In the genomic region with DNA sequence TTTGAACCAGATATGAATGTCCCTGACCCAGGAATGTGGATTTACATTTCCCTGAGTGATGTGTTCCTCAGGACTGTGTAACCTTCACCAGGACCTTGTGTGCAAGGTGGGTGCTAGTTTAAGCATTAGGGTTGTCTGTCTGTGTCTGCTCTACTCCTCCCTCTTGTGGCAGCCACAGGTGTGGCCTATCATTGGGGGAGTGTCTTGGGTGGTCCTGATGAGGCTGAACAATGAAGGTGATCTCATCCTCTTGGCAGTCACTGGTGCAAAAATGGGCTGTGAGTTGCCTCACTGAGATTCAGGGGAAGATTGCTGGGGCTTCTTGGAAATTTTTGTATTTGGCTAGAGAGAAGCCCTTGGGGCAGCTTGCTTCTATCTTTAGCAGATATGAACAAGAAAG, we compare ENCODE assay signal across 7 mouse cellular contexts.
DNase-seq lines count a peak whose midpoint lies in the region; ATAC-seq and TF ChIP-seq lines count a peak whose summit lies in the region.

No protein-coding gene starts in this region.

- H3K4me2 ChIP-seq in hindbrain, postnatal 0 days (ENCODE audit: low read depth, low read length): no peak overlapping the region
- no peak overlapping the region for H3K4me2 ChIP-seq in hindbrain, embryonic 11.5 days (replicated peaks; ENCODE audit: low read depth, low read length)
- no peak overlapping the region for H3K4me2 ChIP-seq in midbrain, embryonic 14.5 days (ENCODE audit: low read length)

- peak; percentile 48 for TF ChIP-seq CTCF in hindbrain, postnatal 0 days (IDR thresholded peaks at IDR 0.05; ENCODE audit: low read depth)
- peak; percentile 65 for TF ChIP-seq CTCF in ES-Bruce4 (IDR thresholded peaks at IDR 0.05; ENCODE audit: low read depth, low read length)

- H3K27ac ChIP-seq in hindbrain, postnatal 0 days: no peak overlapping the region
- H3K27ac ChIP-seq in hindbrain, embryonic 11.5 days (ENCODE audit: low read depth, low read length): no peak overlapping the region
- no peak overlapping the region for H3K27ac ChIP-seq in ES-Bruce4 (ENCODE audit: insufficient read depth, low read length)
- H3K27ac ChIP-seq in midbrain, embryonic 14.5 days (replicated peaks; ENCODE audit: low read depth, low read length): no peak overlapping the region

- H3K27me3 ChIP-seq in hindbrain, postnatal 0 days (ENCODE audit: insufficient read depth, low read length): no peaks in the 10 kb centered on the region
- H3K27me3 ChIP-seq in hindbrain, embryonic 11.5 days (ENCODE audit: control insufficient read depth, insufficient read depth, low read length): no peaks in the 10 kb centered on the region
- no peaks in the 10 kb centered on the region for H3K27me3 ChIP-seq in ES-Bruce4 (ENCODE audit: control insufficient read depth, insufficient read depth, low read length, poor library complexity, severe bottlenecking)
- no peaks in the 10 kb centered on the region for H3K27me3 ChIP-seq in midbrain, embryonic 14.5 days (ENCODE audit: control insufficient read depth, insufficient read depth, low read length)

- H3K9me3 ChIP-seq in hindbrain, postnatal 0 days (ENCODE audit: low read length): no peaks in the 10 kb centered on the region
- no peaks in the 10 kb centered on the region for H3K9me3 ChIP-seq in hindbrain, embryonic 11.5 days (ENCODE audit: control insufficient read depth, low read length)
- no peaks in the 10 kb centered on the region for H3K9me3 ChIP-seq in ES-Bruce4 (replicated peaks; ENCODE audit: control insufficient read depth, insufficient read depth, low read length, poor library complexity, severe bottlenecking)
- H3K9me3 ChIP-seq in midbrain, embryonic 14.5 days (ENCODE audit: control insufficient read depth, low read length): no peaks in the 10 kb centered on the region

- ATAC-seq in hindbrain, postnatal 0 days: peak; percentile 70
- ATAC-seq in hindbrain, embryonic 11.5 days (ENCODE audit: low FRiP score): no peak
- ATAC-seq in midbrain, embryonic 14.5 days (ENCODE audit: low FRiP score, low TSS enrichment): peak; percentile 37; the same call in 1 of the 2 replicates

- DNase-seq in hindbrain, postnatal 0 days (ENCODE audit: low spot score): peak; percentile 13
- DNase-seq in hindbrain, embryonic 11.5 days (ENCODE audit: low spot score): no peak
- DNase-seq in ZHBTc4 (ENCODE audit: low read depth, low spot score): peak; percentile 50
- peak; percentile 11 for DNase-seq in midbrain, embryonic 14.5 days
- DNase-seq in right cerebral cortex, postnatal 14 days: no peak
- DNase-seq in spleen, adult 12 weeks (ENCODE audit: low spot score): no peak

- H3K4me1 ChIP-seq in hindbrain, postnatal 0 days (ENCODE audit: insufficient read depth, low read length): no peaks in the 10 kb centered on the region
- no peaks in the 10 kb centered on the region for H3K4me1 ChIP-seq in hindbrain, embryonic 11.5 days (replicated peaks; ENCODE audit: control insufficient read depth, insufficient read depth, low read length)
- H3K4me1 ChIP-seq in ES-Bruce4 (ENCODE audit: control insufficient read depth, insufficient read depth, low read length): no peaks in the 10 kb centered on the region
- H3K4me1 ChIP-seq in midbrain, embryonic 14.5 days (ENCODE audit: control insufficient read depth, insufficient read depth, low read length): no peaks in the 10 kb centered on the region

- no peak for TF ChIP-seq EP300 in ES-Bruce4 (IDR thresholded peaks at IDR 0.05; ENCODE audit: insufficient read depth, low read depth, low read length)

- H3K9ac ChIP-seq in hindbrain, postnatal 0 days (replicated peaks; ENCODE audit: low read length): no peak overlapping the region
- no peak overlapping the region for H3K9ac ChIP-seq in hindbrain, embryonic 11.5 days (ENCODE audit: low read depth, low read length)
- H3K9ac ChIP-seq in ES-Bruce4 (ENCODE audit: low read depth, poor library complexity, severe bottlenecking): no peak overlapping the region
- no peak overlapping the region for H3K9ac ChIP-seq in midbrain, embryonic 14.5 days (replicated peaks; ENCODE audit: low read length)

- no peak overlapping the region for H3K4me3 ChIP-seq in hindbrain, postnatal 0 days (ENCODE audit: low read length)
- H3K4me3 ChIP-seq in hindbrain, embryonic 11.5 days (ENCODE audit: low read depth, low read length): no peak overlapping the region
- no peak overlapping the region for H3K4me3 ChIP-seq in ES-Bruce4 (ENCODE audit: low read depth, low read length)
- H3K4me3 ChIP-seq in midbrain, embryonic 14.5 days (replicated peaks; ENCODE audit: low read depth, low read length): no peak overlapping the region

- no peak for TF ChIP-seq POLR2A in ES-Bruce4 (IDR thresholded peaks at IDR 0.05; ENCODE audit: insufficient read depth, low read length)

- H3K36me3 ChIP-seq in hindbrain, postnatal 0 days (ENCODE audit: insufficient read depth, low read length): no peaks in the 10 kb centered on the region
- H3K36me3 ChIP-seq in hindbrain, embryonic 11.5 days (ENCODE audit: control insufficient read depth, insufficient read depth, low read length): no peaks in the 10 kb centered on the region
- no peaks in the 10 kb centered on the region for H3K36me3 ChIP-seq in ES-Bruce4 (ENCODE audit: control insufficient read depth, insufficient read depth, low read length, poor library complexity, severe bottlenecking)
- H3K36me3 ChIP-seq in midbrain, embryonic 14.5 days (ENCODE audit: control insufficient read depth, insufficient read depth, low read length): no peaks in the 10 kb centered on the region

Comparison
In these comparisons a context has a peak if more than half of its experiments do, and no peak if none do; other contexts are left out.
1. DNase-seq: peak in hindbrain, postnatal 0 days (single experiment), ZHBTc4 (single experiment) and midbrain, embryonic 14.5 days (single experiment); none in hindbrain, embryonic 11.5 days (single experiment), right cerebral cortex, postnatal 14 days (single experiment) and spleen, adult 12 weeks (single experiment).